Mouse (Mus musculus) left cerebral cortex, adult 11 months (tissue): ENCODE measurements around the gene Efhd2.

Experiments used
- DNase-seq: peaks from one replicate; pipeline ENCODE4 v3.0.0; 2022; ENCODE audit warnings: low spot score

Gene Efhd2

DNA sequence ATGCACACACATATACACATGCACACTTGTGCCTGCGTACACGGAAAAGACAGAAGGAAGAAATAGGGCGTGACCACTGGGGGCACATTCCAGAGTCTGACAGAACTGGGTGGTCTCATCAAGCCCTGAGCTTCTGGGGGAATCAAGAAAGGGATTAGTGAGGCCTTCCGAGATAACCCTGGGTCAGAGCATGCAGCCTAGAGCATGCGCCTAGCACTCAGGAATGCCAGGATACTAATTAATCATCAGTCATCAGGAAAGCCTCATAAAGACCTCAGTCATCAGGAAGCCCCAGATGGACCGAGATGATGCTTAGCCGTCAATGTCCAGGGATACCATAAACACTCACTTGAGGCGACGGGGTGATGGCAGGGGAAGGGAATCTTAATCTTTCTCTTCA, 5.2 kb upstream of the Efhd2 start:
- DNase-seq = no peak

DNA sequence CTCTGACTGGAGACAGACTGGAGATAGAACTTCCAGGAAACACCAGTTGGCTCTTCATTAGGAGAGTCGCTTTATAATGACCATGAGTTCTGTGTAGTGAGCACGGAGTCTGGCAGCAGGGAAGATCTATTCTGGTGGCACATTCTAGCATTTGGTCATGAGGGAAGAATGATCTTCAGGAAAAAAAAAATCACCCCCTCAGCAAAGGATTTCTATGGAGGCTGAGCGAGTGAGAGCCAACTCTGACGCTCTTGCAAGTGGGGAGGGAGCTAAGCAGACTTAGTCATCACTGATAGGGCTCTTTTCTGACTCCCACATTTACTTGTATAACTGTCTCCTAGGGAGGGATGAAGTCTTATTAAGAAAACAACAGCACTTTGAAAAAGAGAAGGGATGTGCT, 4.4 kb upstream of the Efhd2 start:
- no peak for DNase-seq

DNA sequence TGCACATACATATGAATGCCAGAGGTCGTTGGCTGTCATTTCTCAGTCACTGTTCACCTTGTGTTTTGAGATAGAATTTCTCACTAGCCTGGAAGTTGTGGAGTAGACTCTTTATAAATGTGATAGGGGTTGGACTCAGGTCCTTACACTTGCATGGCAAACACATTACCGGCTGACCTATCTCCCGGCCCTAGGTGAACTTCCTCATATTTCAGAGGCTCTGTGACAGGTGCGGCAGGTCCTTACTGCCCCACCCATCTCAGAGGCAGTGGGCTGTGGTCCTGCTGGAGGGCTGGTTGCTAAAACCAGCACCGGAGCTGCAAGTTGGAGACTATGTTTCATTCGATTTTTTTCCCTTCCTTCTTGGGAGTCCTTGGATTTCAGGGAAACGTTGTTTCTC, 3.9 kb upstream of the Efhd2 start:
- DNase-seq = no peak

DNA sequence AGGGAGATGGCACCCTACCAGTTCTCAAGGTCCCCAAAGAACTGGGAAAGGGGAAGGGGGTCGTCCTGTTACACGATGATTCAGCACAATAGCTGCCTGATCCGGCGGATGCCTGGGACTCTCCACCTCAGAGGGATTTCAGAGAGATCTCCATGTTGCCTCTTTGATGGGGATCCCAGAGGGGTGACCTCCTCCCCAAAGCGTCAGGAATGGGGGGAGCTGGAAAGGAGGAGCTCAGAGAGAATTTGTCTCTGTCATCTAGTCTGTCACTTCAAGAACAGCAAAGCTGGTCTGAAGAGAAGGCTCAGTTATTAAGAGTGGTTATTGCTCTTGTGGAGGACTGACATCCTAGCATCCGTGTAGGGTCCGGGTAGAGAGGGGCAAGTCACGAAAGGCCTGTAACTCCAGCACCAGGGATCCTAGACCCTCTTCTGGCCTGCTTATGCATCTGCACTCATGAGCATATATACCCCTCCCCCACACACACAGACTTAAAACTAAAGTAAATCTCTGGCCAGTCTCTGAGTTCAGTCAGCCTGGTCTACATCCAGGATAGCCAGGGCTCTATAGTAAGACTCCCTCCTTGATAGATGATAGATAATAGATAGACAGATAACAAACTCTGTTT, 875 bp upstream of the Efhd2 start:
- DNase-seq = no peak

DNA sequence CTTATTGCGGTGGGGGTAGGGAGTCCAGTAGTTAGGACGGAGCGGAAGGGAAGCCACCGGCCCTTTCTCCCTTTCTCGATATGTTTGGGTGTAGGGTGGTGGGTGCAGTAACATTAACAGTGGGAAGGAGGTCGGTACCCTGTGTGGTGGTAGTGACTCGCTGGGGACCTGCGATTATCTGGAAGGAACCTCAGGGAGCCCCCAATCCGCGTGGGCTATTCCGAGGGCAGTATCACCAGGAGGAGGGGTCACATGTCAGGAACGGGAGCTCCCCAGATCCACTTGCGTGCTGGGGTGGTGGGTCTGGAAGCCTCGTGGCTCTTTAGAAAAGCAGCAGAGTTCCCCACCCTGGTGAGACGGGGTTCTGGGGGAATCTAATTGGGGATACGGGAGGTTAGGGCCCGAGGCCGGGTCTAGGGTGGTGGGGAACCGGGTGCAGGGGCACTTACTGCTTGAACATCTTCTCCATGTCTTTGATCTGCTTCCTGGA, 564 bp downstream of the Efhd2 start:
- DNase-seq = no peak

DNA sequence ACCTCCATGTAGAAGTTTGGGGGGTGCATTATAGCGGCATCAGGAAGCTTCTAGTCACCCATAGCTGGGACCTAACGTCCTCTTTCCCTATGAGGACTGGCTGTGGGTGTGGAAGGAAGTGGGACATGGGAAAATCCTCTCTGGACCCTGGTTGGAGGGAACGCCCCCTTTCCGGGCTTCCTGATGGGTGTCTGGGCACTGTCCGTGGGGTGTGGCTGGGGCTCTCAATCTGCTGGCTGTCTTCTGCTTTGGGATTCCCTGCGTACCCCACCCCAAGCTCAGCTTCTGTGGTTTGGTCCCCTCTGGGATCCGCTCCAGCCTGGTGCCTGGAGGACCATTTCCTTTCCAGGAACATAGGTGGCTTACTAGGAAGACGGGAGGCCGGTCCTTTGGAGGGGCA, 1.7 kb downstream of the Efhd2 start:
- DNase-seq = no peak

DNA sequence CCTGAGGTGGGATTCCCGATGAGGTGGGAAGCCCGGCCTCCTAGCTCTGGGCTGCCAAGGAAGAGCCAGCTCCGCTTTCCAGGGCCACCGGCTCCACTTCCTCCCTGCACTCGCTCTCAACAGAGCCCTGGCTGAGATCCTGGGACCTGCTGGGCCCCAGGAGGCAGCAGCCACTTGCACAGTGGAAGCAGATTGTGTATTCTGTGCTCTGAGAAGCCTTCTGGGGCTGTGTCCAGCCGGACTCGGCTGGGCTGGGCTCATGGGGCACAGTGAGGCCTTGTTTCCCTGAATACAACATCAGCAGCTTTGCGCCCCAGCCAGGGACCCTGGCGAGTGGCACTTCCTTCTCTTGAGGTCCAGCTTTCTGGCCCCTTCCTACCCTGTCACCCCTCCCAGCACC, 2.8 kb downstream of the Efhd2 start:
- no peak for DNase-seq

DNA sequence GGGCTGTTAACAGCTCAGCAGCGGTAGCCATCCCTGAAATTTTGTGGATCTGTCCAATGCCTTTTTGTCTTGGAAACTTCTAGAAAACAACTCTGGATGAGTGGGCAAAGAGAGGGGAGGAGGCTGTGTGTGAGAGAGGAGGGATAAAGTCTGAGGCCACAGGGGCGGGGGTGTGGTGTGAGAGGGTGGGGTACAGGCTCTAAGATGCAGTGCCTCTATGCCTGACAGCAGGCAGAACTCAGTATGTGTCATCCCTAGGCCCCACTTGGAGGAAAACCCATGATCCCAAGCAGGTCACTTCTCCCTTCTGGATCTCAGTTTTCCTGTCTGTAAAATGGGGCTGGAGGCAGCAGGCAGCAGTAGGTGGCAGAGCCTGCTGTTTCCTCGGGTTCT, 3.4 kb downstream of the Efhd2 start:
- DNase-seq = no peak

DNA sequence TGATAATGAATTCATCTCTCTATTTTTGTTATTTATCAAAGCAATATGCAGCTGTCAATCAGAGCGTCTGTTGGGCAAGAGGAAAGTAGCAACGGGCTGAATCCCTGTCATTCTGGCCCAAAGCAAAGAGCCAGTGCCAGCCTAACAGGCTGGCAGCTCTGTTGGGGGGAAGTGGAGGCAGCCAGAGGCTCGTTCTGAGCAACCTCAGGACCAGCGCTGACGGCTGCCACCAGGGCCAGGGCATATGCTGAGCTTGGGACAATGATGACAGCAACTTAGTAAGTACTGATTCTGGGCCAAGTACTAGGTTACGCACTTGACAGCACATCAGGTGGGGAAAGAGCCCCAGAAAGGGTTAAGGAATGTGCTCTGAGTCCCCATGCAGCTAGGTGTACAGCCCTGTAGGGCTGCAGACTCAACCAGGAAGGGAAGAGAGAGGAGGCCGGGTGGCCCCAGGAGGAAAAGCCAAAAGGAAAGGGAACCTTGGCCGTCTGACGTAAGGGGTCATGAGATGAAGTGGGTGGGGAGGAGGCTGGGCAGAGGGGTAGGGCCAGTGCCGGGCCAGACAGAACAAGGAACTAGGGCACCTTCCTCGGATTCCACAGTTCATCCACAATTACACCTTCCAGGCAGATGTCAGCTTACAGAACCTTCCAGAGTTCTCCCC, 3.9 kb downstream of the Efhd2 start:
- DNase-seq = no peak

DNA sequence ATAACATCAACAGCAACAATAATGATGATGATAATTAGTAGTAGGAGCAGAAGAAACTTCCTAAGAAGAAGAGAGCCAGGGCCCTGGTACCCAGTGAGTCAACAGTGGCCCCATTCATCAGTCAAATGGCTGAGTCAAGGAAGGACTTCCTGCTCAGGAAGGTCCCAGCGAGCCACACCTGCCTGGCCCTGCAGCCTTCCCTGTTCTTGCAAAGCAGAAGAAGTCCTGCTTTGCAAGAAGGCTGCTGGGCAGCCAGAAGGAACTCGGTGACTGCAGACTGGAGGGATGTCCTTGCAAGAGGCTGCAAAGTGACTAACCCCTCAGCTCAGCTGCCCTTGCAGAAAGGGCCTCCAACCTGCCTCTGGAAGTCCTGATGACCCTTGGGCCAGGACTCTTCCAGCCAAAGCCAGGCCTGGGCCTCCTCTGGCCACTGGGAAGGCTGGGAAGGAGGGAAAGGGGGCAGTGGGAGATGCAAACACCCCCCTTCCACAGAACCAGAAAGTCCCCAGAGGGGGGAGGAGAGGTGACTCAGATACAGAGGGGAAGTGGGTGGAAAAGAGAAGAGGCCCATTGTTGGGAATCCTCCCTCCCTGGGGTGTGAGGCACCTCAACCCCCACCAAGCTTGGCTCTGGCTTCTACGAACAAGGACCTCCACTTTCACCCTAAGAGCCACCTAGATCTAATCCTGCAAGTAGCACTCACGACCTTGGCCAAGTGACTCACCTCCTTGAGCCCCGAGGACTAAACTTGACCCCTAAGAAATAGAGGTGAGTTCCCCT, 5.1 kb downstream of the Efhd2 start:
- no peak for DNase-seq

DNA sequence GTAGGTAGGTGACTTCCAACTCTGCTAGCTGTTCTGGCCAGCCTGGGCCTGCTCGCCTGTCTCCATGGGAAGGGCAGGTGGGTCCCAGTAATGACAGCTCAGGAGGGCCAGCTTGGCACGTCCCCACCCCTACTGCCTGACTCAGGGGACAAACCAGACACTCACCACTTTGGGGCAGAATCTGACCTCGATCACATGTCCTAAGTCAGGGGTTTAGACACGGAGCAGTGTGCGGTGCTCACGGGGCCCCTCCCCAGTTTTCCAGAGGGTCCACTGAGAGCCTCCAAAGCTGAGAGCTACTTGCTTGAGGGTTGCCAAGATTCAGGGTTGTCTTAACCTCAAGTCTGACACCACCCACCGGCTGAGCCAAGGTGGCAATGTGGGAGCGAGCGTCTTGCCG, 6.7 kb downstream of the Efhd2 start:
- DNase-seq = no peak

DNA sequence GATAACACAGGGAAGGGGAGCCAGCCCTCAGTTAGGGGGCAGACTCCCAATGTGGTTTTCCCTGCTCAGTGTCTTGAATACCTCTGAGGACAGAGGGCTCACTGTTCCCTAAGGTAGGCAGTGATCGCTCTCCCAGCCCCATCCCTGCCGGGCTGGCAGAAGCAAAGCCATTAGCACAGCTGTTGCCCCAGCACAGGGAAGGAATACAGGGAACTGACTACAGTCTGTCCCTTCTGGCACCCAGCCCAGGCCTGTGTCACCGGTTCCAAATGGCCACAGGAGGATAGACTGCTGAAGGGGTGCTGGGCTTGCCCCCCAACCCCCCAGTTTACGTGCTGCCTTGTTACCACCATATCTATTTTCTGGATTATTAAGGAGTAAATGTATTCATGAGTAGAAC, 7.2 kb downstream of the Efhd2 start:
- no peak for DNase-seq

DNA sequence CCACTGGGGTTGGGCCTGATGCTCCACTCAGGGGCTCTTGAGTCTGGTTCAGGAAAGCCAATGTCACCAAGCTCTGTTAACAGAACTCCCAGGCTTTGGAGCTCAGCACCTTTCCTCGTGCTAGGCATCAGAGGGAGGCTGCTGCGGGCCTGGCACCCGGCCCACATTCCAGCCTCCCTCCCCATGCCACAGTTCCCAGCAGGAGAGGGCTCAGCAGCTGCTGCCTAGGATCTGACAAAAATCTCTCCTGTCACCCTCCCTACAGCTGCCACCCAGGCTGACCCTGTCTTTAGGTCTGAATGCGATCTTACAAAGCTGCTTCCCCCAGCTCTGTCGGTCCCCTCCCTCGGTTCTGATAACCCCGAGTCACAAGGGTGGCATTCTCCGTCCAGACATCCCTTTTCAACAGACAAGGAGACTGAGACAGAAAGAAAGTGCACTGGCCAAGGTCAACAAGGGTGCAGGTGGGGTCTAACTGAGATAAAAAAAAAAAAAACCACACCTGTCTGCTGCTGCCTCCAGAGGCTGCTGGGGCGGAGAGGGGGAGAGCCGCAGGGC, 7.7 kb downstream of the Efhd2 start:
- no peak for DNase-seq

DNA sequence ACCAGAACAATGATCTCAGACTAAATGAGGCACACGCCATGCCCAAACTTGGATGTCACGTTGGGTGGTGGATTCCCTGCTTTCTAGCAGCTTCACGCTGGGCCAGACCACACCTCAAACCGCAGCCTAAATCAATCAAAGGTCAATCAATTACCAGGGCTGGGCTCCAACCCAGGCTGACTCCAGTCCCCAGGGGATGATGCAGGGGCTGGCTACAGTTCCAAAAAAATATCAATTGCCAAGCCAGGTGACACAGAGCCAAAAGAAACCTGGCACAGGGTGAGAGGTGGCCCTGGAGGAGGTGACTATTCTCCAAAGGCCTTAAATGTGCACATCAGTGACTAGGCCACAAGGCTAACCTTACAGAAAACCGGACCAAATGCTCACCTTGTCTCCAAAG, 9.1 kb downstream of the Efhd2 start:
- DNase-seq = no peak

DNA sequence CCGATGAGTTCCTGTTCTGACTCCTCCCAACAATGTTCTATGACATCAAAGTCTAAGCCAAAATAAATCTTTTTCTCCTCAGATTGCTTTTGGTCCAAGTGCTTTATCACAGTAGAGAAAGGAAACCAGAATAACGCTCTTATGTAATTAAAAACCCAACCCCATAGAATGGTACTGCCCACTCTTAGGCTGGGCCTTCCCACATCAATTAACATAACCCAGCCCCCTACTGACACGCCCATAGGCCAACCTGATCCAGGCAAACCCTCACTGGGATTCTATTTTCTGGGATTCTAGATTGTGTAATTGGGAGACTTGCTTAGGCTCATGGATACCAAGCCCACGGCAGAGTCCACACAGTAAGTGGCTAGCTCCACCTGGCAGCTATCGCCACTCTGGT, 9.7 kb downstream of the Efhd2 start:
- DNase-seq = no peak

DNA sequence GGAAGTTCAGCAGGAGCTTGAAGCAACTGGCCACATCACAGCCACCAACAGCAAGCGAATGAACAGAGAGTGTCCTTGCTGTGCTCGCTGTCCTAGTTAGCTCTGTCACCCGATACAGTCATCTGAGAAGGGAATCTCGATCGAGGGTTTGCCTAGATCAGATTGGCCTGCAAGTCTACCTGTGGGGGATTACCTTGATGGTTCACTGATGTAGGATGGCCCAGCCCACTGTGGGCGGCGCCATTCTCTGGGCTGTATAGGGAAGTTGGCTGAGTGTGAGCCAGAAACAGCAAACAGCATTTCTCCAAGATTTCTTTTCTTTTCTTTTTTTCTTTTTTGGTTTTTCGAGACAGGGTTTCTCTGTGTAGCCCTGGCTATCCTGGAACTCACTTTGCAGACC, 10.2 kb downstream of the Efhd2 start:
- no peak for DNase-seq

DNA sequence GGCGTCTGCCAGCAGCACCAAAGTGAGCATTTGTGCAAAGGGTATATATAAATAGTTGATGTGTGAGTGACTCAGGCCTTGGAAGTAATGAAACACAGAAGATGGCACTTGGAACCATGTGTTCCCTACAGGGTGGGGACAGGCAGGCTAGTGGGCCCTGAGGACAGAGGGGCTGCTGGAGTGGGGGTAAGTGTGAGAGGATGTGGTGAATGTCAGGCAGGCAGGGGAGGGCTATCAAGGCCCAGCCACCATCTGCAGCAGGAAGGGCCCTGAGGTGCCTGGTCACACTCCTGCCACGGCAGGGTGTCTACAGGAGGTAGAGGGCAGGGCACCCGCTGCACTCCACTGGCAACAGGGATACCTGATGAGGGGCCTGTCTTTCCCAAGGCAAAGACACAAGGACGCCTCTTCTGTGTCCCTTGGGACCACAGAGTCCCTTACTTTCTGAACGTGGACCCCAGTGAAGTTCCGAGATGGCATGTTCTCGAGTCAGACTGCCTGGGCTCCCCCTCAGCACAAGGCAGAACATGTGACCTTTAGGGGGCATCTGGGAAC, 10.9 kb downstream of the Efhd2 start:
- DNase-seq = no peak

DNA sequence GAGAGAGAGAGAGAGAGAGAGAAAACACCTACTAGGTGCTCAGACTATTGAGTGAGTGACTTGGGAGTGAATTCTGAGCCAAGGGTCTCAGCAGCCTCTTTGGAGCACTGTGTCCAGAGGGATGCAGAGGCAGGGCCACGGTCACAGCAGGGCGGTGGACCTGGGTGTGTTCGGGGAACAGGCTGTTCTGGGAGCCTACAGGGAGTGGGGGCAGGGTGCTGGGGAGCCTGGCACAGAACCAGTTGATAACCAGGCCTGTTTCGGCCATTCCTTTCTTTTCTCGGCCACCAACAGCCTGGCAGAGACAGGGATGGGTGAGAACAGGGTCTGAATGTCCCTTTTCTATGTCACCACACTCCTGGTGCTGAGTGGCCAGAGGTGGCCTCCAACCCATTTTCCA, 11.9 kb downstream of the Efhd2 start:
- DNase-seq = no peak

DNA sequence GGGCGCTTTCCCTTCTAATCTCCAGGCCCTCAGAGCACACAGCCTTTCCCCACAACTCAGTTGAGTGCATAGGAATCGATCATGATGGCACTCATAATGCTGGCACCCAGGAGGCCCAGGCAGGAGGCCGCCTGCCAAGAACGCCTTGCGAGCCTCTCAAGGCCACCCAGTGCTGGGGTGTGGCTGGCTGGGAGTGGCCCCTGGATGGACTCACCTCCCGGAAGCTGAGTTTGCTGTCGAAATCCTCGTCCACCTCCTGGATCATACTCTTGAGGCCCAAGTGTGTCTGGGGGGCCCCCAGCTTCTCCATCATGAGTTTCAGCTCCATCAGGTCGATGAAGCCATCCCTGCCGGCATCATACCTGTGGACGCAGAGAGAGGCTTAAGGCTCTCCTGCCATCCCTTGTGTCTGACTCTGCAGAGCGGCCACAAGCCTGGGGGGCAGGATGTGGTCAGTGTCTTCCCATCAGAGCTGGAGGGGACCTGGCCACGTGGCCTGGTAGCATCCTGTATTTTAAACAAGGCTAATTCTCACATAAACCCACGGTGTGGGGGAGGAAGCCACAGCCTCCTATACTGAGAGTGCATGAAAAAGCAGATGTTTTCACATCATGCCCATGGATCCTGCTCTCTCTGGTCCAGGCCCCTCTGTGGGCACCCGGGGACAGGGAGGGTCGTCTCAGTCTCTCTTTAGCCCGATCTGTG, 13.0 kb downstream of the Efhd2 start:
- no peak for DNase-seq

DNA sequence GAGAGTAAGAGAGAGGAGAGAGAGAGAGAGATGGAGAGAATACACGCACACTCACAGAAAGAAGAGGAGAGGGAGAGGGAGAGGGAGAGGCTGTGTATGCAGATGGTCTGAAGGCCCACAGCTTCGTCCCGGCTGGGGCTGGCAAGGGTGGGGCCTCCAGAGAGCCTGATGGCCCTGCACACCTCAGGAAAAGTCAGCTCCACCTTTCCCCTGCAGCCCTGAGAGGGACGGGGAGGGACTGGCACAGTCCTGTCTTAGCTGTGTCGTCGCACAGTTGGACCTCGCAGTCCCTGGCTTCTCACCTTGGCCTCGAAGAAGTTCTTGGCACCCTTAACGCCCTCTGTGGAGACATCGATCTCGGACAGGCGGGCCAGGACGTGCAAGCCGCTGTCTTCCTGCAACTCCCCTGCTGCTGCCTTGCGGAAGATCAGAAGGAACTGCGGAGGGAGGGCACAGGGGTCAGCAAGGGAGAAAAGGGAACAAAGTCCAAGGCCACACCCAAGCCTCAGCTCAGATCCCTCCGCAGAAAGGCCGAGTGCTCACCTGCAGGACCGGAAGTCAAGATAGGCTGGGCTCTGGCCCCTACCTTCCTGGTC, 14.4 kb downstream of the Efhd2 start:
- no peak for DNase-seq

DNA sequence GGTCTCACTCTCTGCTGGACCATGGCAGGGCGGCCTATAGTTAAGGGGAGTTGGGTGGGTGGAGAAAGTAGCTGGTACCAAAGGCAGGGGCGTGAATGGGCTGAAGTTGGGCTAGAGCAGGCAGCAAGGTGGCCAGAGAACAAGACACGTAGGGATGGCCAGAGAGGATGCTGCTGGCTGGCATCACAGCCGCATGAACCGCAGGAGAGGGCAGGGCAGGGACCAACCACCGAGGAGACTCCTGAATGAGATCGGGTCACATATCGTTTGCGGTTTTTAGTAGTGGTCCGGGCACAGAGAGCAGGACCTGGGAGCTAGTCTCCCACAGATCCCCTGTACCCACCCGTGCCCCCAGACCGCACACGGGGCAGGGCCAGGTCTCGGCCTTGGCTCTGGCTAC, 15.4 kb downstream of the Efhd2 start:
- DNase-seq = no peak

DNA sequence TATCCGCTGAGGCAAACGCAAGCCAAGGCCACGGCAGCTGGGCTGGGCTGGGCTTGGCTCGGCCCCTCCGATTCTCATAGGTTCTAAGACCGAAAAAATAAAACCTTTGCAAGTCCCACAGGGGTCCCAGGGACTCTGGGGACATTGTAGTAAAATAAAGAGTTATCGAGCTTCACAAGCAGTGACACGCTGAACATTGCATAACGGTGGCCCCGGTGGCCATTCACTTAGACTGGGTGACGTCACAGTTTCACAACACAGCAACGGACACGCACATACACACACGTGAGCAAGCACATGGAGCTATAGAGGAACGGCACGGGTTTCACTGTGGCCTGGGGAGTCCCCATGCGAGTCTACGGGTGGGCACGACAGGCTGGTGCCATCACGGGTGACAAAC, 16.2 kb downstream of the Efhd2 start:
- no peak for DNase-seq
